Mouse (Mus musculus): ENCODE measurements around the gene Lta. TPM values are rescaled to one million over a fixed set of nuclear protein-coding genes. Genes with fewer than 3 reads are reported as not detected.

The Lta gene
- total and polyA plus RNA-seq, 3 experiments, result 0.18 to 0.35 (median 0.26) TPM

GRCm38 (mm10) chr17:35159638-35160037 lies 45.5 kb downstream of the Lta start:
- no peak for DNase-seq

- DNase-seq, result no peak
Measured at GRCm38 (mm10) chr17:35158850-35159593, 46.1 kb downstream of the Lta start.

- DNase-seq, result no peak
Measured at GRCm38 (mm10) chr17:35157661-35158175, 47.4 kb downstream of the Lta start.

GRCm38 (mm10) chr17:35157254-35157653 lies 47.9 kb downstream of the Lta start:
- no peak for DNase-seq

GRCm38 (mm10) chr17:35156461-35157200 lies 48.5 kb downstream of the Lta start:
- no peak for DNase-seq

- no peak for DNase-seq
Measured at GRCm38 (mm10) chr17:35155451-35155850, 49.7 kb downstream of the Lta start.

- no peak for DNase-seq
Measured at GRCm38 (mm10) chr17:35154616-35155015, 50.5 kb downstream of the Lta start.

GRCm38 (mm10) chr17:35153931-35154330 lies 51.2 kb downstream of the Lta start:
- no peak for DNase-seq

Small RNAs within 50 kb of the gene (microRNA-seq; reads per million reads assigned to microRNA genes)
- gene Mir6973a (0 reads per million in 2 experiments), gene Mir6974 (0 reads per million in 2 experiments), gene Mir6975 (0 reads per million in 2 experiments), gene Mir8094 (0 reads per million in 2 experiments)

Other genes starting within 250 kb of the Lta start
Only the 30 nearest of the 39 such genes appear.
- under 1 TPM in 1 of 2 experiments, not detected in 1; 0.79 TPM for gene Sapcd1, start 177.3 kb downstream of the Lta start, total RNA-seq (2021)
- 0.83 and 2.0 TPM in 2 replicates for gene Sapcd1, start 177.3 kb downstream of the Lta start, polyA plus RNA-seq (2012; rRNA removed)
- gene Msh5, start 158.6 kb downstream of the Lta start, total RNA-seq (2021), result under 1 TPM; 0.75 to 0.93 TPM
- 1.3 and 1.7 TPM in 2 replicates for gene Msh5, start 158.6 kb downstream of the Lta start, polyA plus RNA-seq (2012; rRNA removed)
- 100 to 1,000 TPM in 1 of 2 experiments, 10 to 100 TPM in 1; 80.8 to 136 TPM for gene Clic1, start 155.4 kb downstream of the Lta start, total RNA-seq (2021)
- 62.2 and 64.1 TPM in 2 replicates for gene Clic1, start 155.4 kb downstream of the Lta start, polyA plus RNA-seq (2012; rRNA removed)
- 10 to 100 TPM in 1 of 2 experiments, 1 to 10 TPM in 1; 7.2 to 26.6 TPM for gene Ddah2, start 146.3 kb downstream of the Lta start, total RNA-seq (2021)
- 25.9 and 35.6 TPM in 2 replicates for gene Ddah2, start 146.3 kb downstream of the Lta start, polyA plus RNA-seq (2012; rRNA removed)
- gene Ly6g6c, start 140.0 kb downstream of the Lta start, total RNA-seq (2021), result not detected
- not detected in 2 replicates for gene Ly6g6c, start 140.0 kb downstream of the Lta start, polyA plus RNA-seq (2012; rRNA removed)
- gene Mpig6b, start 139.2 kb downstream of the Lta start, total RNA-seq (2021), result not detected
- 0.06 TPM in 1 of 2 replicates, not detected in the other for gene Mpig6b, start 139.2 kb downstream of the Lta start, polyA plus RNA-seq (2012; rRNA removed)
- not detected for gene Ly6g6e, start 128.4 kb downstream of the Lta start, total RNA-seq (2021)
- gene Ly6g6e, start 128.4 kb downstream of the Lta start, polyA plus RNA-seq (2012; rRNA removed), result 0.21 and 0.34 TPM in 2 replicates
- gene Ly6g6d, start 127.3 kb downstream of the Lta start, total RNA-seq (2021), result under 1 TPM in 1 of 2 experiments, not detected in 1; 0.45 TPM
- gene Ly6g6d, start 127.3 kb downstream of the Lta start, polyA plus RNA-seq (2012; rRNA removed), result 0.57 and 1.1 TPM in 2 replicates
- gene Ly6g6f, start 119.7 kb downstream of the Lta start, total RNA-seq (2021), result not detected
- gene Ly6g6f, start 119.7 kb downstream of the Lta start, polyA plus RNA-seq (2012; rRNA removed), result not detected in 2 replicates
- 10 to 100 TPM; 71.8 to 95.8 TPM for gene Abhd16a, start 116.1 kb downstream of the Lta start, total RNA-seq (2021)
- gene Abhd16a, start 116.1 kb downstream of the Lta start, polyA plus RNA-seq (2012; rRNA removed), result 219 and 291 TPM in 2 replicates
- not detected for gene Ly6g5c, start 97.1 kb downstream of the Lta start, total RNA-seq (2021)
- not detected in 2 replicates for gene Ly6g5c, start 97.1 kb downstream of the Lta start, polyA plus RNA-seq (2012; rRNA removed)
- gene Ly6g5b, start 89.9 kb downstream of the Lta start, total RNA-seq (2021), result under 1 TPM; 0.23 to 0.35 TPM
- 0.42 and 0.52 TPM in 2 replicates for gene Ly6g5b, start 89.9 kb downstream of the Lta start, polyA plus RNA-seq (2012; rRNA removed)
- 10 to 100 TPM; 12.4 to 12.8 TPM for gene Gpank1, start 83.9 kb downstream of the Lta start, total RNA-seq (2021)
- gene Gpank1, start 83.9 kb downstream of the Lta start, polyA plus RNA-seq (2012; rRNA removed), result 13.3 and 15.8 TPM in 2 replicates
- 100 to 1,000 TPM; 212 to 337 TPM for gene Csnk2b, start 83.3 kb downstream of the Lta start, total RNA-seq (2021)
- 358 and 360 TPM in 2 replicates for gene Csnk2b, start 83.3 kb downstream of the Lta start, polyA plus RNA-seq (2012; rRNA removed)
- gene D17H6S53E, start 79.0 kb downstream of the Lta start, total RNA-seq (2021), result 10 to 100 TPM; 23.4 to 32.0 TPM
- gene D17H6S53E, start 79.0 kb downstream of the Lta start, polyA plus RNA-seq (2012; rRNA removed), result 27.7 and 45.5 TPM in 2 replicates
- gene Apom, start 73.3 kb downstream of the Lta start, total RNA-seq (2021), result under 1 TPM in 1 of 2 experiments, not detected in 1; 0.78 TPM
- gene Apom, start 73.3 kb downstream of the Lta start, polyA plus RNA-seq (2012; rRNA removed), result 0.22 TPM in 1 of 2 replicates, not detected in the other
- gene Bag6, start 70.2 kb downstream of the Lta start, total RNA-seq (2021), result 100 to 1,000 TPM; 389 to 403 TPM
- 433 and 470 TPM in 2 replicates for gene Bag6, start 70.2 kb downstream of the Lta start, polyA plus RNA-seq (2012; rRNA removed)
- gene Prrc2a, start 40.5 kb downstream of the Lta start, total RNA-seq (2021), result 100 to 1,000 TPM; 205 to 258 TPM
- 598 and 625 TPM in 2 replicates for gene Prrc2a, start 40.5 kb downstream of the Lta start, polyA plus RNA-seq (2012; rRNA removed)
- 1 to 10 TPM; 3.4 to 6.4 TPM for gene Aif1, start 29.3 kb downstream of the Lta start, total RNA-seq (2021)
- gene Aif1, start 29.3 kb downstream of the Lta start, polyA plus RNA-seq (2012; rRNA removed), result 0.30 and 0.46 TPM in 2 replicates
- 1 to 10 TPM; 5.0 to 7.6 TPM for gene Lst1, start 16.9 kb downstream of the Lta start, total RNA-seq (2021)
- 3.6 and 4.6 TPM in 2 replicates for gene Lst1, start 16.9 kb downstream of the Lta start, polyA plus RNA-seq (2012; rRNA removed)
- gene Ltb, start 10.9 kb downstream of the Lta start, total RNA-seq (2021), result 1 to 10 TPM; 1.8 to 7.7 TPM
- gene Ltb, start 10.9 kb downstream of the Lta start, polyA plus RNA-seq (2012; rRNA removed), result 5.8 and 8.5 TPM in 2 replicates
- under 1 TPM; 0.35 to 0.52 TPM for gene Tnf, start 3.3 kb downstream of the Lta start, total RNA-seq (2021)
- 0.62 and 1.0 TPM in 2 replicates for gene Tnf, start 3.3 kb downstream of the Lta start, polyA plus RNA-seq (2012; rRNA removed)
- not detected for gene Gm16181, start 15.5 kb upstream of the Lta start, total RNA-seq (2021)
- gene Gm16181, start 15.5 kb upstream of the Lta start, polyA plus RNA-seq (2012; rRNA removed), result 0.31 and 1.3 TPM in 2 replicates
- gene Atp6v1g2, start 28.3 kb upstream of the Lta start, total RNA-seq (2021), result 1 to 10 TPM; 5.6 to 5.7 TPM
- 7.2 and 8.5 TPM in 2 replicates for gene Atp6v1g2, start 28.3 kb upstream of the Lta start, polyA plus RNA-seq (2012; rRNA removed)
- gene Nfkbil1, start 30.4 kb upstream of the Lta start, total RNA-seq (2021), result 10 to 100 TPM; 14.1 to 19.4 TPM
- gene Nfkbil1, start 30.4 kb upstream of the Lta start, polyA plus RNA-seq (2012; rRNA removed), result 52.3 and 57.6 TPM in 2 replicates
- 100 to 1,000 TPM; 192 to 200 TPM for gene Ddx39b, start 36.4 kb upstream of the Lta start, total RNA-seq (2021)
- gene Ddx39b, start 36.4 kb upstream of the Lta start, polyA plus RNA-seq (2012; rRNA removed), result 164 and 180 TPM in 2 replicates
- 100 to 1,000 TPM; 172 to 281 TPM for gene H2-D1, start 57.4 kb upstream of the Lta start, total RNA-seq (2021)
- gene H2-D1, start 57.4 kb upstream of the Lta start, polyA plus RNA-seq (2012; rRNA removed), result 473 and 543 TPM in 2 replicates
- gene H2-Q1, start 115.1 kb upstream of the Lta start, total RNA-seq (2021), result 1 to 10 TPM in 1 of 2 experiments, under 1 TPM in 1; 0.98 to 3.6 TPM
- gene H2-Q1, start 115.1 kb upstream of the Lta start, polyA plus RNA-seq (2012; rRNA removed), result 0.04 TPM in 1 of 2 replicates, not detected in the other
- gene H2-Q2, start 136.9 kb upstream of the Lta start, total RNA-seq (2021), result 1 to 10 TPM in 1 of 2 experiments, under 1 TPM in 1; 0.61 to 2.5 TPM
- gene H2-Q2, start 136.9 kb upstream of the Lta start, polyA plus RNA-seq (2012; rRNA removed), result 0.27 TPM in 1 of 2 replicates, not detected in the other
- gene H2-Q4, start 174.3 kb upstream of the Lta start, total RNA-seq (2021), result 10 to 100 TPM; 21.1 to 28.8 TPM
- gene H2-Q4, start 174.3 kb upstream of the Lta start, polyA plus RNA-seq (2012; rRNA removed), result 183 and 203 TPM in 2 replicates

Data from adrenal gland, adult 2 months (tissue).